Mouse (Mus musculus): ENCODE measurements around the gene Olfr923. TPM values are rescaled to one million over a fixed set of nuclear protein-coding genes. Genes with fewer than 3 reads are reported as not detected.
"Not testable (repeated sequence)": the region's sequence is repeated elsewhere in the genome, so short reads cannot be mapped to it uniquely, and the experiment has no call there.

Gene Olfr923
- total RNA-seq (2022): not detected

GRCm38 (mm10) chr9:38826245-38826644 lies at the start of gene Olfr923:
Gene Olfr923, plus strand, starts transcription at chr9:38826545.
- DNase-seq (ENCODE audit: low spot score): no peak

- DNase-seq (ENCODE audit: low spot score): no peak
These were observed 33.7 kb upstream of the Olfr923 start for GRCm38 (mm10) chr9:38792689-38793088.

DNA sequence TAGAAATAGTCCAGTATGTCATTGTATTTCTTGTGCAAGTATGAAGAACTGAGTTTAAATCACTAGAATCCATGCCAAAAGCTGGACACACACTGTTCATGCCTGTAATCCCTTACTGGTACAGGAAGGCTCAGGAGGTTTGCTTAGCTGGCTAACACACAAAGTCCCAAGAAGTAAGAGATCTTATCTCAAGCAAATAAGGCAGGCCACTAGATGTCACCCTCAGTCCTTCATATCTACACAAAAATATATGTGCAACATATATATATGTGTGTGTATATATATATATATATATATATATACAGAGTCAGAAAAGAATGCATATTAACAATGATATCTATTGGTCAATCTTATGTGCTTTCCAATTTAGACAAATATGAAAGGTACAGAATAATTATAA lies 20.6 kb upstream of the Olfr923 start:
- DNase-seq (ENCODE audit: low spot score): no peak

- DNase-seq (ENCODE audit: low spot score): no peak
These were observed 12.0 kb upstream of the Olfr923 start, which contains the start of gene Olfr922 for GRCm38 (mm10) chr9:38814314-38814713. Gene Olfr922, plus strand, starts transcription at chr9:38814614.

GRCm38 (mm10) chr9:38815458-38815986 lies 10.8 kb upstream of the Olfr923 start:
- DNase-seq (ENCODE audit: low spot score): no peak

- no peak for DNase-seq (ENCODE audit: low spot score)
These were observed 6.7 kb downstream of the Olfr923 start for GRCm38 (mm10) chr9:38833027-38833426.

DNA sequence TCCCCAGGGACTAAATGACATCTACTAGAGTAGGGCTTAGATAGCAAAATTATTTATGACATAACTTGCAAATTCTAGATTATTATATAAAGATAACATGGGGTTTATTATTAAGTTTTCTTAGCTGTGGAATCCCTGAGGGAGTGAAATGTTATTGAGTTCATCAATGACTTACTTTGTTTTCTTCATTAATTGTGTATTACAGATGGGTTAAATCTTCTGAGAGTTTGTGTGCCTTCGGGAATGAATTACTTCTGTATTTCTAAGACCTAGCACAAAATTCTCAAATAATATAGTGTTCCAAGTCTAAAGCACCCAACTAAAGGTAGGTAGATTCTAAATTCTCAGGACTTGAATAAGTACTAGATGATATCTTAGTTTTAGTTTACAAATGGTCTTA lies 17.8 kb downstream of the Olfr923 start, which contains the start of gene Olfr924:
Gene Olfr924, plus strand, starts transcription at position 301 of the 400 bp plus-strand sequence.
- no peak for DNase-seq (ENCODE audit: low spot score)

DNA sequence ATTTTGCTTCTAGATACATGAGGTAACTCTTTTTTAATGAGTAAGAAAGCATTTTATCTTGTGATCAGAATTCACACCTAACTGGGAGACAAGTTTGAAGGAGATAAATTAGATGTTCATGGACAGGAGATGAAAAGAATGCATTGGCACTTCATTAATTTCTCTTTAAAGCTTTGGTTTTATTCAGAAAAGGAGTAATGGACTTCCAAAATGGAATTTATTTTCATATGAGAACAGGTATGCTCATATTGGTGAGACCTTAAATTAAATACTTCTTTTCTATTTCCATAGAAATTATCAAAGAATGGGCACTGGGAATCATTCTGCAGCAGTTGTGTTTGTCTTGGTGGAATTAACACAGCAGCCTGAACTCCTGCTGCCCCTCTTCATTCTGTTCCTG lies 28.4 kb downstream of the Olfr923 start, which contains the start of gene Olfr26:
Gene Olfr26, plus strand, starts transcription at position 301 of the 400 bp plus-strand sequence.
- no peak for DNase-seq (ENCODE audit: low spot score)

DNA sequence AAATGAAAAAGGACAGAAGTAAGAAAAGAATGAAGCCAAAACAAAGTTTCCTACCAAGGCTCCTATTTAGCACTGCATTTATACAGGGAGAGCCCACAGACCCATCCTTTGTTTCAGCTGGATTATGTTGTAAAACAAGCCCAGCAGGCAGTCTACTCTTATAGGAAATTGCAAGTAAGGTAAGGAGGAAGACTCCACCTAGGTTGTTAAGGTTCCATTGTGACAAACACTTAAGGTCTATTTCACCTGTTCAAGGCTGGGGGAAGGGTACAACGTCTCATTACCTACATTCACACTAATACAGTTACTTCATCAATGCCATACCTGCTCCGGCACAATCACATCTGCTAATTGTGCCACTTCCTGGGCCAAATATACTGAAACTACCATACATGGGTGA lies 48.5 kb downstream of the Olfr923 start:
- not testable (repeated sequence) for DNase-seq (ENCODE audit: low spot score)

GRCm38 (mm10) chr9:38876826-38877225 lies 50.5 kb downstream of the Olfr923 start, which contains the start of gene Olfr926:
Gene Olfr926, plus strand, starts transcription at chr9:38877126.
- DNase-seq (ENCODE audit: low spot score): no peak

Other genes with a start within 250 kb of the Olfr923 start
- not detected for gene Olfr912, start 246.4 kb upstream of the Olfr923 start, total RNA-seq (2022)
- not detected for gene Olfr913, start 233.8 kb upstream of the Olfr923 start, total RNA-seq (2022)
- not detected for gene Olfr914, start 221.4 kb upstream of the Olfr923 start, total RNA-seq (2022)
- gene Olfr916, start 166.7 kb upstream of the Olfr923 start, total RNA-seq (2022): not detected
- not detected for gene Olfr917, start 160.7 kb upstream of the Olfr923 start, total RNA-seq (2022)
- gene Olfr918, start 151.9 kb upstream of the Olfr923 start, total RNA-seq (2022): not detected
- gene Olfr919, start 122.9 kb upstream of the Olfr923 start, total RNA-seq (2022): not detected
- gene Vwa5a, start 108.3 kb upstream of the Olfr923 start, total RNA-seq (2022): 10 to 100 TPM; 18.4 to 25.0 (median 22.9) TPM
- gene Olfr920, start 74.2 kb upstream of the Olfr923 start, total RNA-seq (2022): under 1 TPM in 3 of 4 experiments, not detected in 1; 0.09 to 0.16 (median 0.13) TPM
- not detected for gene Olfr921, start 53.5 kb upstream of the Olfr923 start, total RNA-seq (2022)
- gene Olfr922, start 11.9 kb upstream of the Olfr923 start, total RNA-seq (2022): not detected
- gene Olfr924, start 17.9 kb downstream of the Olfr923 start, total RNA-seq (2022): not detected
- not detected for gene Olfr26, start 28.5 kb downstream of the Olfr923 start, total RNA-seq (2022)
- not detected for gene Olfr926, start 50.6 kb downstream of the Olfr923 start, total RNA-seq (2022)
- gene Olfr930, start 103.3 kb downstream of the Olfr923 start, total RNA-seq (2022): not detected
- gene Olfr933, start 145.8 kb downstream of the Olfr923 start, total RNA-seq (2022): not detected
- not detected for gene Olfr934, start 161.8 kb downstream of the Olfr923 start, total RNA-seq (2022)
- gene Olfr935, start 173.1 kb downstream of the Olfr923 start, total RNA-seq (2022): not detected
- gene Olfr146, start 196.8 kb downstream of the Olfr923 start, total RNA-seq (2022): not detected
- gene Olfr937, start 238.4 kb downstream of the Olfr923 start, total RNA-seq (2022): not detected